Mouse (Mus musculus) MN1 (cell line): ENCODE data around the gene Itk.
A peak's percentile ranks its signal among the peaks of the same experiment; 100 is the strongest.
"Not testable (repeated sequence)": the region's sequence is repeated elsewhere in the genome, so short reads cannot be mapped to it uniquely, and the experiment has no call there.

Experiments
- DNase-seq: peaks from one replicate; pipeline ENCODE4 v3.0.0-alpha.2; 2016; ENCODE audit warnings: low spot score

Itk gene

DNA sequence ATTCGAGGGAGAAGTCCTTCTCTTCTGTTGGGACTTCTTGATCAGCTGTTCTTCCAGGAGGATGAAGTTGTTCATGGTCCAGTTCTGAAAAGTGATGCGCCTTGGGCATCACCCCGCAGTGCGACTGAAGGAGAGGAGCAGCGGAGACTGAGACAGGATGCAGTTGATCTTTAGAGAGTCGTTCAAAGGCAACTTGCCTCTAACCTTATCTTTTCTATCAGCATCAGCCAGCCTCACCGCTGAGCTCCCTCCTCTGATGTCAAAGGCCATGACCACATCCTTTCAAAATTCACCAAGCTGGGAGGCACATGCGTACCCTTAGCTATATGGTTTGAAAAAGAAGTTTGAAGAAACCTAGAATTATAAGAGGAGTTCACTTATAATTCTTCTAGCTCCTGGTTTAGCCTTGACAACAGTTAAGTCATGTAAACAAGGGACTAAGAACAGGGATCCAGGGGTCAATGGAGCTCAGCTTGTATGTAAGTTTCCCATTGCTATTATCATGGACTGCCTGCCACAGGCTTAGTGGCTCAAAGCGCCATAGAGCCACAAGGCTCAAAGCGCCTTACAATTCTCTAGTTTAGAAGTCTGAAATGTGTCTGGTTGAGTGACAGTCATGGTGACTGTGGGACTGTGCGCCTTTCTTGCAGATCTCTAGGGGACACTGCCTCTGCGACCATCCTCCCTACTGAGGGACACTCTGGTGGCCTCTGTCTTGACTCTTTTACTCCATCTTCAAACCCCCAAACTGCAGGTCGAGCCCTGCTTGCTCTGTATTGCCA, at the start of gene Itk:
Itk (minus strand) TSS at position 180 of the 782 bp plus-strand sequence.
- DNase-seq: no peak

DNA sequence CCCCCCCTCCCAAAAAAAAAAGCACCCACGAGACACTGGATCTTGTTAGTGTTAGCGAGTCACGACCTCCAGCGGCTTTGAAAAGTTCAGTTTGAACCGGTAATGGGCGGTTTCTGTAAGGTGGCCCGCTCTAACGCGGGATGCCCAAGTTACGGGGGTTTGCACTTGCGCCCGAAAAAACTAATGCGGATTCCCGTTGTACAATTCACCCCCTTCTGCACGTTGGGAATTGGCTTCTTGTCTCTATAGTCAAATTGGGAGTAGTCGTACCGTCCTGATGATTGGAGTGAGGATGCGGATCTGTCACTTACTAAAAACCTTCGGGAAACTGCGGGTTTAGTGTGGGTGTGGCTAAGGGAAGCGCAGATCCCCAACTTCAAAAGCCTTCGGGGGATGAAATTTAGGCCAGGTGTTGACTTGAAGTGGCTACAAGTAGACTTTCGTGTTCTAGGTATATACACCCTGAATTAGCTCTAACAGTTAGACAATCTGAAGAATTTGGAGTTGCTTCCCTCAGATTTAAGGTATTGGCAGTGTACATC, 48.2 kb upstream of the Itk start:
- peak; percentile 60 for DNase-seq

- peak; percentile 99 for DNase-seq
Measured at GRCm38 (mm10) chr11:46436760-46437458, 47.6 kb upstream of the Itk start, which contains the start of gene Med7. TSS of gene Med7 (plus strand) at chr11:46436925.

- DNase-seq: no peak
Measured at GRCm38 (mm10) chr11:46435363-46435762, 46.0 kb upstream of the Itk start.

DNA sequence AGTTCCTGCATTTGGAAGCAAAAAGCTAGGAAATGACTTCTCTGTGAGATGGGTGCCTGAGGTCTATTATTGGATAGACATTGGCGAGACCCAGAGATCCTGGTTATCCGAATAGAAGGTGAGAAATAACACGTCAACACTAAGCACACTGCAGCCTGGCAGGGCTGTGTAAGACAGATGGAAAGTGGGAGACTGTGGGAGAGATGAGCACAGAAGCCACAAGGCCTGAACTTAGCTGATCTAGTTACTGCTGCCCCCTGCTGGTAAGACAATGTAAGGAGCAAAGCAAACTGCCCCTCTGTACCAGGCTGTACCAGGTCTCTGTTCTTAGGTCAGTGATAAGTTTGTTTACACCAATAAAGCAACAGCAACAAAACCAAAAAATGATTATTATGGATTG, 41.8 kb upstream of the Itk start:
- peak; percentile 69 for DNase-seq

DNA sequence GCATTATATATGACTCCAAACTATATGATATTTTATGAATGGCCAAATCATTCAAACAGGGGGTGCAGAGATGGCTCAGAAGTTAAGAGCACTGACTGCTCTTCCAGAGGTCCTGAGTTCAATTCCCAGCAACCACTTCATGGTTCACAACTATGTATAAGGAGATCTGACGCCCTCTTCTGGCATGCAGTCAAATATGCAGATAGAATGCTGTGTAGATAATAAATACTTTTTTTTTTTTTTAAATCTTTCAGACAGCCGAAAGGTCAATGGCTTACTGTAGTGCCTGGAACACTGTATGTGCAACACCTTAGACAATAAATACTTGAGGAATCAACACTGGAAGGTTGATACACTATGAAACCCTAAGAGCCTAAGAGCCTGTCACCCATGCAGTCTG, 40.8 kb upstream of the Itk start:
- no peak for DNase-seq

- DNase-seq: not testable (repeated sequence)
Measured at GRCm38 (mm10) chr11:46428131-46428530, 38.8 kb upstream of the Itk start.

DNA sequence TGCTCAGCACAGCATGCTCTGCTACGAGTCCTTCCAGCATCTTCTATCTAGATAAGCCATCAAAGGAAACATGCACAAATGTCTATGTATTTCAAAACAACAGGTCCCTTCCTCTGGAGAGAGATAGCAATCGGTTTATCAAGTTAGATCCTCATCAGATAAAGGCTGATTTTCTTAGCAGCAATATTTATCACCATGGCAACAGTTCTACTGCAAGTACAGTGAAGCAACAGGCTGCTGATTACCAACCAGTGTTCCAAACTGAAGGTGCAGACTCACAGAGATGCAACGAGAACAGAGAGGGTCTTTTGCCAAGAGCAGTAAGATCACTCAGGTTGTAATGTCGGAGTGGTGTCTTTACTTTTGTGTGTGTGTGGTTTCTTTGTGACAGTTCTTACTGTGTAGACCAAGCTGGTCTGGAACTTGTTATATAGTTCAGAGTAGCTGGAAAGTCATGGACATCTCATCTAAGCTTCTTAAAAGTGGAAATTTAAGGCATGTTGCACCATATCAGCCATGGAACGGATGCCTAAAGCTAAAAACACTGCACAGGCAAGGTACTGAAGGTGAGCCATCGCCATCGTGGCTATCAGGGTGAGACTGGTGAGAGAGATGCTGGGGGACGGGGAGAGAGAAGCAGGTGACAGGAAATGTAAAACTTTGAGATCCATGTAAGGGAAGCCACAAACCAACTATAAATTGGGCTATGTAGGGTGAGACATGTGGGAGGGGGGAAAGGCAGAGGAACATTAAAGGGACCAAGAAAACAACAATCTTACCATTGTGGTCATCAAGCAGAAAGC, 32.0 kb upstream of the Itk start:
- no peak for DNase-seq

- no peak for DNase-seq
Measured at GRCm38 (mm10) chr11:46418860-46419259, 29.5 kb upstream of the Itk start.

DNA sequence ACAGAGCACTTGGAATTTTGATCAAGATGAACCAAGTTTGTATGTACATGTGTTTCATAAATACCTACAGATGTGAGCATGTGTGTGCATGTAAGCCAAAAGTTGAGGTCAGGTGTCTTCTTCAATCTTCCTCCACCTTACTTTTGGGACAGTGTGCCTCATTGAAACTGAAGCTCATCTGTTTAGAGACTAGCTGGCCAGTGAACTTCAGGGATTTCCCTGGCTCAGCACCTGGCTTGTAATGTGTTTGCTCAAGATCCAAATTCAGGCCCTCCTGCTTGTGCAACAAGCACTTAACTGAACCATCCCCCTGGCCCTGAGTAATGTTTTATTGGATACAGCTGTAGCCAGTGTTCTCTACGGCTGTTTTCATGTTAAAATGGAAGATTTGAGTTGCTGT, 29.1 kb upstream of the Itk start:
- DNase-seq: no peak

DNA sequence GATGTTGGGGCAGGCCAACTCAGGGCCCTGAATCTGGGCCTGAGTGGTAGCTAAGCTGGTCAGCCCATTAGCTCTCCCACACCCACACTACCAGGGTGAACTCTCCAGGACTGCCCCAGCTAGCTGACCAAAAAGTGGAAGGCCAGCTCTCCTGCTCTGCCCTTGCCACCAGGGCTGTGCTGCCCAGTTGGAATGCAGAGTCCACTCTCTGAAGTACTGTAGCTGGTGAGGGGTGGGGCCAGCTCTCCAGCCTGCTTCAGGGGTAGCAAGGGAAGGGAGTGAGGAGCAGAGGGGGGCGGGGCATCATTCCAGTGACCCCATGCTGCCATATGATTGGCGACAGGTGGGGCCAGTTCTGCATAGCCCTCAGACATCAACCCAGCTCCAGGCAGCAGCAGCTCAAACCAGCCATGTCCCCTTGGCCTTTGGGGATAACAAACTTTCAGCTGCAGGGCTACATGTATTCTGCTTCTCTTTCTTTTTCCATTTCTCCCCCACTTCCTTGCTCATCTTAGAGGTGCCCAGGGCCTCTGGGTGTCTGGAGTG, 20.8 kb upstream of the Itk start:
- DNase-seq: no peak

GRCm38 (mm10) chr11:46406721-46407120, 17.4 kb upstream of the Itk start:
- no peak for DNase-seq

DNA sequence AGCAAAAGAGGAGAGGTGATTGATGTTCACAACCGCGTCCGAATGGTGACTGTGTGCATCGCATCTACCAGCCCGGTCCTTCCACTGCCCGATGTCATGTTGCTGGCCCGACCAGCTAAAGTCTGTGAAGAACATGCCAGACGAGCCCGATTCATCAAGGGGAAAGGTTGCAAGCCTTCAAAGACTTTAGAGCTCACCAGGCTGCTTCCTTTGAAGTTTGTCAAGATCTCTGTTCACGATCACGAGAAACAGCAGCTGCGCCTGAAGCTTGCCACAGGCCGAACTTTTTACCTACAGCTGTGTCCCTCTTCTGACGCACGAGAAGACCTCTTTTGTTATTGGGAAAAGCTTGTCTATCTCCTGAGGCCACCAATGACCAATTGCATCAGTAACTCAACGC, 15.7 kb upstream of the Itk start:
- DNase-seq: no peak

DNA sequence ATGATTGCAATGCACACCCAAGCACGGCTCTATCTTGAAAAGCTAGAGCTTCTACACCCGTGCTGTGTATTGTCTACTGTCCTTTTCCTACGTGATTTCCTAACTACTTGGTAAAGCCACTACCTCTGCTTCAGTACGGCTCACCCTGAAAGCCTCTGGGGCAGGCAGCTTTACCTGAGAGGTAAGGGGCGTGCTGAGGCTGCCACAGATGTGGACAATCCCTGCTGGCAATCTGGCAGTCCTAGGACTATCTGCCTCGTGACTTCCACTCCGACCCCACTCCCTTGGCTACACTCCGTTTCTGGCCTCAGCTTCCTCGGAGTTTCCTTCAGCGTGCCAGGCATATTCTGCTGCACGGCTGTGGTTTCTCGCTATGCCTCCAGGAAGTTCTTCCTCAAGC, 12.2 kb upstream of the Itk start:
- no peak for DNase-seq

DNA sequence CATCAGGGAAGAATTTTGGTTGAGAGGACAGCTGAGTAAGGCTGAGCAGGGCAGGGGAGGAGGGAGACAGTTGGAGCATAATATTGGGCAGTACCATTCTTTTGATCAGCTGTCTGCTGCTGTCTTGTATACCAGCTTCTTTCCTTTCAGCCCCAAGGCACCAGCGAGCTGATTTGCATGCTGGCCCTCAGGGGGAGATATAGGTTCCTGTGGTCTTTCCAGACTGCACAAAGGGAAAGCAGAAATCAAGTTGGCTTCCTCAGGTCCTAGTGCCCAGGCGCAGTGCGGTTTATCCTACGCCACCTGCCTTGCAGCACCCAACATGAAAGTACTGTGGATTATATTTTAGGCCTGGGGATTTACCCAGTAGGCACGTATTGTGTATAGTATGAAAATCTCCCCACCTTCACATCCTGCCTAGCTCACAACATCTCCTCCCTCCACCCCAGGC, 9.6 kb upstream of the Itk start:
- DNase-seq: no peak

- no peak for DNase-seq
Measured at GRCm38 (mm10) chr11:46398473-46398872, 9.2 kb upstream of the Itk start.

DNA sequence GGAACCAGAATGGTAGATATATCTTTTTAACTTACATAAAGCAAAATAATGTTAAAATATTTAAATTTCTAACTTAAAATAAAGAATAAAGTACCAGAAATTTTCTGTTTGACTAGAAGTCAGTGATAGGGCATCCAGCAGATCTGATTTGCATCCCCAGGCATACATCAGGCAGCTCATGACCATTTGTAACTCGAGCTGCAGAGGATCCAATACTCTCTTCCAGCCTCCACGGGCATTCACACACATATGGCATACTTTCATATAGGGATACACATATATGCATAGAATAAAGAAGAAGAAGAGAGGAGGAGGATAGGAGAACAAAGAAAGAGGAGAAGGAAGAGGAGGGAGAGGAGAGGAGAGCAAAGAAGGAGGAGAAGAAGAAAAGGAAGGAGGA, 8.6 kb upstream of the Itk start:
- DNase-seq: no peak

GRCm38 (mm10) chr11:46396860-46397179, 7.5 kb upstream of the Itk start:
- no peak for DNase-seq

GRCm38 (mm10) chr11:46396167-46396859, 7.0 kb upstream of the Itk start, which contains the start of gene Fam71b:
TSS of gene Fam71b (plus strand) at chr11:46396559.
- DNase-seq: no peak

DNA sequence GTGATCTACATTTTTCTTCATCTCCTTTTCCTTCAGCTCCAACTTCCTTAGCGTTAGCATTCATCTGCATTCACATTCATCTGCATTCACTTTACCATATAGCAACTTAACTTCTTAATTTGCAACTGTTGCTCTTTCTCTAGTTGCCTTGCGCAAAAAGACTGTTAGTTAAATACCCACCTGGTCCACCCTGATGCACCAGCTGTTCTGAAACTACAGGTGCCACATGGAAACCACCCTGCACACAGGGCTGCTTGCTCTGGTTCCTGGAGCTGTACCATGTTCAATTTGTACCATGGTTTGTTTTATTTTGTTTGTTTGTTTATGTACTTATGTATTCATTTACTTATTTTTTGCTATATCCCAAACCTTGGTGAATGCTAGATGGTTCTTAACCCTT, 6.4 kb upstream of the Itk start:
- DNase-seq: no peak

GRCm38 (mm10) chr11:46395088-46395487, 5.8 kb upstream of the Itk start:
- no peak for DNase-seq

DNA sequence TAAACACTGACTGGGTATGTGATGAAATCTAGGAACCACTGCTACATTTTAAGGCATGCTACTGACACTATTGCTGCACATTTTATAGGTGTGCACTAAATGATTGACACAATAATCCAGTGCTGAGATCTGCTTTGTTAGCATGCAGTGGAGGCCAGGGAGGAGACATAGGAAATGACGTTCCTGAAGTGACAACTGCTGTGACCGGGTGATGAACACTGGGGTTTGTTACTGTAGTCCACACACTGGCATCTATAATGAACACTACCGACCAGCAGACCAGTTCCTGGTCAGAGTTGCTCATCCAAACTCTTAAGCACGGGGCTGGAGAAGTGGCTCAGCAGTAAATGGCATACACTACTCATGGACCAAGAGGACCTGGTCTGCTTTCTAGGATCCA, 4.1 kb upstream of the Itk start:
- DNase-seq: no peak
